Mouse (Mus musculus) midbrain, postnatal 0 days (tissue): ENCODE data around the gene 1110002E22Rik. TPM values are rescaled to one million over a fixed set of nuclear protein-coding genes. Genes with fewer than 3 reads are reported as not detected.
A peak's percentile ranks its signal among the peaks of the same experiment; 100 is the strongest.

Experiments
- ATAC-seq: fragments of 200-750 bp; cut with Nextera tagmentation; 2 replicates; pipeline ENCODE4 v1.8.0; 2017; ENCODE audit warnings: moderate number of reproducible peaks, mild to moderate bottlenecking, moderate TSS enrichment, moderate library complexity; ENCODE audit not compliant: low FRiP score
- DNase-seq: peaks from one replicate; pipeline ENCODE4 v3.0.0-alpha.2; 2015; ENCODE audit warnings: low spot score
- H3K27ac ChIP-seq: fragments of 300-500 bp; sonication (generic); 2 replicates; pipeline ENCODE4 v1.5.1; 2014; ENCODE audit warnings: low read depth, mild to moderate bottlenecking, low read length, mixed read lengths
- H3K27me3 ChIP-seq: fragments of 300-500 bp; sonication (generic); 2 replicates; pipeline ENCODE4 v1.6.1; 2014; ENCODE audit warnings: low read length, control low read depth, mixed read lengths; ENCODE audit not compliant: insufficient read depth
- H3K36me3 ChIP-seq: fragments of 300-500 bp; sonication (generic); 2 replicates; pipeline ENCODE4 v1.6.1; 2014; ENCODE audit warnings: low read length, control low read depth, mixed read lengths; ENCODE audit not compliant: insufficient read depth
- H3K4me1 ChIP-seq: fragments of 300-500 bp; sonication (generic); 2 replicates; pipeline ENCODE4 v1.6.1; 2014; ENCODE audit warnings: mild to moderate bottlenecking, control low read depth, antibody characterized with exemption, low read length, mixed read lengths; ENCODE audit not compliant: insufficient read depth
- H3K4me2 ChIP-seq: fragments of 300-500 bp; sonication (generic); 2 replicates; pipeline ENCODE4 v1.6.1; 2014; ENCODE audit warnings: low read depth, mild to moderate bottlenecking, low read length, mixed read lengths; ENCODE audit not compliant: poor library complexity, severe bottlenecking
- H3K4me3 ChIP-seq: fragments of 300-500 bp; sonication (generic); 2 replicates; pipeline ENCODE4 v1.5.1; 2014; ENCODE audit warnings: low read depth, mild to moderate bottlenecking, low read length, moderate library complexity
- H3K9ac ChIP-seq: fragments of 300-500 bp; sonication (generic); replicated peaks from 2 replicates; pipeline ENCODE4 v1.6.1; 2014; ENCODE audit warnings: mild to moderate bottlenecking, low read length, moderate library complexity, mixed read lengths; ENCODE audit not compliant: poor library complexity, severe bottlenecking
- H3K9me3 ChIP-seq: fragments of 300-500 bp; sonication (generic); 2 replicates; pipeline ENCODE4 v1.6.1; 2016; ENCODE audit warnings: low read length, control low read depth
- CTCF ChIP-seq: IDR thresholded peaks from 2 replicates; pipeline ENCODE4 v1.5.1; 2016; ENCODE audit warnings: antibody characterized with exemption, mild to moderate bottlenecking
- WGBS: fragments of 180-500 bp; shearing (Covaris S2); extraction: QIAGEN DNeasy Blood & Tissue Kit; methylation state at CpG from one replicate; pipeline ENCODE4 v1.1.7; 2014; 5-methylcytosine and 5-hydroxymethylcytosine counted together
- polyA plus RNA-seq: library from polyadenylated mRNA; unstranded; fragments of >200 nt; fragmentation: Nextera tagmentation; extraction: Ambion mirVana; gene quantifications from 2 replicates; pipeline ENCODE4 v1.2.1, GENCODE M21; 2015
- total RNA-seq: library from RNA; depleted of rRNA; stranded (reverse); fragments of >200 nt; gene quantifications from 2 replicates; pipeline ENCODE4 v1.2.3, GENCODE M21; 2014

Gene 1110002E22Rik
- total and polyA plus RNA-seq, 2 experiments from 2014 or later, result 0.05 to 0.11 TPM

DNA sequence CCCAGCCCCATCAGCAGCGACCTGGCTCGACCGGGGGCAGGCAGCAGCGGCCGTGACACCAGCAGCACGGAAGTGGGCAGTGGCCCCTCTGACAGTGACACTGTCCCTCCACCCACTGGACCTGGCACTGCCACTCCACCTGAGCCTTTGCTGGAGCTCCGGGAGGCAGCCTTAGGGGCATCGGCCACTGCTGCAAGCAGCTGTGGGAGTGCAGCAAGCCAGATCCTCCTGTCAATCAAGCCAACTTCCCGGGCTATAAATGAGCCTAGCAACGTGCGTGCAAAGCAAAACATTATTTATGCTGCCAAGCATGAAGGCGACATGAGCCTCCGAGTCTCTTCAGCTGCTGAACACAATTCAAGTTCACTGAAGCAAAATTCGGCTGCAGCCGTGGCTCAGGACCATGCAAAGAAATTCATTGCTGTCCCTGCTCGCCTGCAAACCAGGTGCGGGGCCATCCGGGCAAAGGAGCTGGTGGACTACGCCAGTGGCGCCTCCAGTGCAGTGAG, 1.6 kb downstream of the 1110002E22Rik start:
- no peaks in the 10 kb centered on the region for H3K4me1 ChIP-seq
- no peak overlapping the region for H3K4me2 ChIP-seq
- H3K27me3 ChIP-seq, result no peaks in the 10 kb centered on the region
- no peak overlapping the region for H3K27ac ChIP-seq
- H3K9ac ChIP-seq, result no peak overlapping the region
- no peak for TF ChIP-seq CTCF
- 58% methylated on average over 20 of the region's 20 CpGs for WGBS
- H3K36me3 ChIP-seq, result no peaks in the 10 kb centered on the region
- H3K4me3 ChIP-seq, result no peak overlapping the region
- no peaks in the 10 kb centered on the region for H3K9me3 ChIP-seq
- ATAC-seq (no peak; the same call in 1 of the 2 replicates), DNase-seq (peak; percentile 19)

DNA sequence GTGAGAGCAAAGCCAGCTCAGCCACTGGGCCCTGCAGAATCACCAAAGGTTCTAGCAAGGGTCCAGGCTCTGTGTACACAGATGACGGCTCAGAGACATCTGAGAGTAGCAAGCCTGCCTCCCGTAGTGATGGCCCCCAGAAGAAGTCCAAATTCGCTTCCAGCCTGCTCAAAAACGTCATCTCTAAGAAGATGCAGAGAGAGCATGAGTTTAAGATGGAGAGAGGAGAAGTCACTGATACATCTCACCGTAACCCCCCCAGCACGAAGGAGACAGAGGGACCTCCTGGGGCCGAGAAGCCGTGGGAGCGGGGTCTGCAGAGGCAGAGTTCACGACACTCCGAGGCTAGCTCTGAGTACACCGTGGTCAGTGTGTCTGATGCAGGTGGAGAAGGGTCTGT, 2.4 kb downstream of the 1110002E22Rik start, which contains the start of gene Gm5105:
Gm5105 (minus strand) TSS at position 101 of the 400 bp plus-strand sequence.
- ATAC-seq, result no peak
- H3K4me1 ChIP-seq, result no peaks in the 10 kb centered on the region
- H3K9me3 ChIP-seq, result no peaks in the 10 kb centered on the region
- no peak for TF ChIP-seq CTCF
- no peaks in the 10 kb centered on the region for H3K36me3 ChIP-seq
- H3K9ac ChIP-seq, result no peak within 1 kb of the TSS
- whole genome bisulfite sequencing, result 95% methylated on average over 12 of the region's 12 CpGs
- H3K4me3 ChIP-seq, result no peak within 1 kb of the TSS
- DNase-seq, result no peak
- no peak within 1 kb of the TSS for H3K4me2 ChIP-seq
- H3K27me3 ChIP-seq, result no peaks in the 10 kb centered on the region
- H3K27ac ChIP-seq, result no peak within 1 kb of the TSS

DNA sequence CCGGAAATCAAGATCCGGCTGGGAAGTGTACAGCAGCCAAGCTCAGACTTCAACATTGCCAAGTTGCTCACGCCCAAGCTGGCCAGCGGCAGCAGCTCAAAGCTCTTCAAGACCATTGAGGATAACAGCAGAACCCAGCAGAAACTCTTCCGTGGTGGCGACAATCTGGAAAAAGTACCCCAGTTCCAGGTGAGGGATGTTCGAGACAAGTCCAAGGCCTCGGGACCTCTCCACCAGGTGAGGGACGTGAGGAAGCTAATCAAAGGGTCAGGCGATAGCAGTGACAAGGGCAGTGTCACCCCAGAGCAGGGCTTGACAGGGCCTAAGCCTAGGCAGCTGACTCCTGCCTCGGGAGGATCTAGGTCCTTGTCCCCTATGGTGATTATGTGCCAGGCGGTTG, 3.3 kb downstream of the 1110002E22Rik start:
- H3K36me3 ChIP-seq, result no peaks in the 10 kb centered on the region
- H3K4me3 ChIP-seq, result no peak overlapping the region
- H3K4me1 ChIP-seq, result no peaks in the 10 kb centered on the region
- no peaks in the 10 kb centered on the region for H3K9me3 ChIP-seq
- TF ChIP-seq CTCF, result no peak
- H3K9ac ChIP-seq, result no peak overlapping the region
- H3K27ac ChIP-seq, result no peak overlapping the region
- no peak for ATAC-seq
- H3K4me2 ChIP-seq, result no peak overlapping the region
- DNase-seq, result no peak
- 96% methylated on average over 12 of the region's 12 CpGs for WGBS
- no peaks in the 10 kb centered on the region for H3K27me3 ChIP-seq

DNA sequence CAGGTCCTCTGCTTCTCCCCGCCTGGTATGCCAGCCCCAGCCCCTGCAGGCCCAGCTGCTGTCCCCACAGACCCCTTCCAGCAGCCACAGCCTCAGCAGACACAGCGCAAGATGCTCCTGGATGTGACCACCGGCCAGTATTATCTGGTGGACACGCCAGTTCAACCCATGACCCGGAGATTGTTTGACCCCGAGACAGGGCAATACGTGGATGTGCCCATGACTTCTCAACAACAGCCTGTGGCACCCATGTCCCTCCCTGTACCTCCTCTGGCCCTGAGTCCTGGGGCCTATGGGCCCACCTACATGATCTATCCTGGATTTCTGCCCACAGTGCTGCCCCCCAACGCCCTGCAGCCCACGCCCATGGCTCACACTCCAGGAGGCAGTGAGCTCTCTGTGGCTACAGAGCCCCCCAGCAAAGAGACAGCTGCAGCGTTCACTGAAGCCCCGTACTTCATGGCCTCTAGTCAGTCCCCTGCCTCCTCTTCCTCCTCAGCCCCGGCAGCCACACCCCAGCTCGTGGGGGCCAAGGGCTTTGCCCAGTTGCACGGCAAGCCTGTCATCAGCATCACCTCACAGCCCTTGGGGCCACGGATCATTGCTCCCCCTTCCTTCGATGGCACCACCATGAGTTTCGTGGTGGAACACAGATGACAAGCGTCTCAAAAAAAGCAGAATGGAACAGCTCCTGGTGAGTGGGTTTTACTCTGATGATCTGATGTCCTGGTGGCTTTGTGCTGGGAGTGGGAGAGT, 5.1 kb downstream of the 1110002E22Rik start:
- 69% methylated on average over 18 of the region's 18 CpGs for WGBS
- no peak for ATAC-seq
- H3K36me3 ChIP-seq, result no peaks in the 10 kb centered on the region
- no peak overlapping the region for H3K4me3 ChIP-seq
- no peak overlapping the region for H3K9ac ChIP-seq
- H3K4me1 ChIP-seq, result no peaks in the 10 kb centered on the region
- no peak for DNase-seq
- no peaks in the 10 kb centered on the region for H3K27me3 ChIP-seq
- H3K9me3 ChIP-seq, result no peaks in the 10 kb centered on the region
- H3K27ac ChIP-seq, result no peak overlapping the region
- TF ChIP-seq CTCF, result no peak
- H3K4me2 ChIP-seq, result no peak overlapping the region

DNA sequence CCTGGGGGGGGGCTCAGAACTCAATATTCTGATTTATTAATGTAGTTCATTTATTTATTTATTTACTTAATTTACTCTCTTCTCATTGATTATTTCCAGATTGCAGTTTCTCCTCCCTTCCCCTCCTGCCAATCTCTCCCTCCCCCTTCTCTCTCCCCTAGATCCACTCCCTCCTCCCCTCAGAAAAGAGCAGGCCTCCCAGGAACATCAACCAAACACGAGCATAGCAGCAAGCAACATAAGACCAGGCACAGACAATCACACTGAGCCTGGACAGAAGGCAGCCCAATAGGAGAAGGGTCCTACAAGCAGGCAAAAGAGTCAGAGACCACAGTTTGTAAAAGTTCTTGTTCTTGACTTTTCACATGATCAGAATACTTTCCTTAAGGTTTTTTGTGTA, 6.2 kb downstream of the 1110002E22Rik start:
- no peak for TF ChIP-seq CTCF
- H3K9me3 ChIP-seq, result no peaks in the 10 kb centered on the region
- ATAC-seq, result no peak
- no peaks in the 10 kb centered on the region for H3K4me1 ChIP-seq
- H3K27me3 ChIP-seq, result no peaks in the 10 kb centered on the region
- H3K4me2 ChIP-seq, result no peak overlapping the region
- no peak for DNase-seq
- no peak overlapping the region for H3K27ac ChIP-seq
- WGBS, result 17% methylated on average over 1 of the region's 1 CpGs
- H3K4me3 ChIP-seq, result no peak overlapping the region
- H3K9ac ChIP-seq, result no peak overlapping the region
- H3K36me3 ChIP-seq, result no peaks in the 10 kb centered on the region

DNA sequence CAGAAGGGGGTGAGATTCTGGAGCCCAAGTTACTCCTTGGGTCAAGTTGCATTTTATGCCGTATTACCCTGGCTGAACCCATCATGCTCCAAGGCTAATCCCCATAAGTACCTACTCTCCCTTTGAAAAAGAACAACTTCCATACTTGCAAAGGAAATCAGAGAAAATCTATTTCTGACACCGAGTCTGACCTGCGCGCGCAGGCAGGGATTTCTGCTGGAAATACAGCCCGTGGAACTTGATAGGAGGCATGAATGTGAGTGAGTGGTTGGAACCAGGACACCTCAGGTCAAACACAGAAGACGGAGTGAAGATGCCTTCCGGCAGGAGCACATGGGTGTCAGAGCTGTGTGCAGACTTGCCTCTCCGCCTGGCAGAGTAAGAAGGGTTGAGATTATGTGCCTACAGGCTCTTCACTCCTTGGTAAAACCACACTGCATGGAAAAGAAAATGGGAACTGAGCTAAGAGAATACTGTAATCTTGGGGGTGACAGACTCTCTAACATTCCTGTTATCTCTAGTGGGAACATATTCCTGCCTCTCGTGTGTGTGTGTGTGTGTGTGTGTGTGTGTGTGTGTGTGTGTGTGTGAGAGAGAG, 6.7 kb downstream of the 1110002E22Rik start:
- Histone ChIP-seq H3K27me3 (no peaks in the 10 kb centered on the region), H3K4me2 (no peak overlapping the region), H3K4me1 (no peaks in the 10 kb centered on the region), H3K36me3 (no peaks in the 10 kb centered on the region), H3K27ac (no peak overlapping the region), H3K9me3 (no peaks in the 10 kb centered on the region), H3K4me3 (no peak overlapping the region), H3K9ac (no peak overlapping the region)
- ATAC-seq, result no peak
- DNase-seq, result no peak
- WGBS, result 76% methylated on average over 10 of the region's 10 CpGs
- no peak for TF ChIP-seq CTCF
